Mouse (Mus musculus) myocyte (in vitro differentiated cells): ENCODE measurements around the gene Slc9a1.

Source experiments
- E2F4 ChIP-seq: IDR thresholded peaks from one replicate; pipeline ENCODE4 v1.6.1; 2011; ENCODE audit warnings: mild to moderate bottlenecking, control low read depth, moderate library complexity; ENCODE audit not compliant: insufficient read depth
- MAX ChIP-seq: IDR thresholded peaks from one replicate; pipeline ENCODE4 v1.6.1; 2011; ENCODE audit warnings: low read depth, mild to moderate bottlenecking, control low read depth
- MYOD1 ChIP-seq, 3 experiments: IDR thresholded peaks; one replicate each; pipeline ENCODE4 v1.6.1; 2011; ENCODE audit warnings: control low read depth in 2 of 3, low read depth in 2 of 3, mild to moderate bottlenecking in 2 of 3, moderate library complexity in 1 of 3; ENCODE audit not compliant: insufficient read length in 2 of 3, control insufficient read depth in 1 of 3
- POLR2A ChIP-seq: IDR thresholded peaks from one replicate; pipeline ENCODE4 v1.6.1; 2011; ENCODE audit warnings: low read depth, mild to moderate bottlenecking, control low read depth, moderate library complexity; ENCODE audit not compliant: insufficient read length
- POLR2AphosphoS2 ChIP-seq: IDR thresholded peaks from one replicate; pipeline ENCODE4 v1.6.1; 2011; ENCODE audit warnings: low read depth, control low read depth; ENCODE audit not compliant: insufficient read length
- REST ChIP-seq: IDR thresholded peaks from one replicate; pipeline ENCODE4 v1.6.1; 2011; ENCODE audit warnings: mild to moderate bottlenecking, control low read depth, moderate library complexity; ENCODE audit not compliant: insufficient read depth, insufficient read length
- TCF12 ChIP-seq: IDR thresholded peaks from one replicate; pipeline ENCODE4 v1.6.1; 2011; ENCODE audit warnings: mild to moderate bottlenecking, control low read depth; ENCODE audit not compliant: poor library complexity, insufficient read depth, severe bottlenecking
- USF1 ChIP-seq: IDR thresholded peaks from one replicate; pipeline ENCODE4 v1.6.1; 2011; ENCODE audit warnings: low read depth, mild to moderate bottlenecking, control low read depth, moderate library complexity

- no peak for TF ChIP-seq E2F4
- TF ChIP-seq POLR2A = no peak
- TF ChIP-seq MAX = no peak
- TF ChIP-seq MYOD1 (IDR thresholded peaks at IDR 0.05; ENCODE audit: control insufficient read depth in 1 of 3, insufficient read length in 2 of 3, low read depth in 2 of 3) = no peak
- no peak for TF ChIP-seq TCF12
- TF ChIP-seq POLR2AphosphoS2 = no peak
- no peak for TF ChIP-seq USF1
- TF ChIP-seq REST = no peak
Measured at GRCm38 (mm10) chr4:133408006-133408405, 38.5 kb downstream of the Slc9a1 start.
